In genomic region chr8:119904323-119904911, GRCm38 (mm10) we compare ENCODE assay signal across 18 mouse cellular contexts. TPM values are rescaled to one million over a fixed set of nuclear protein-coding genes. Genes with fewer than 3 reads are reported as not detected.
"Had no signal": no experiment of that assay in that cellular context is flagged by ENCODE, and none has a peak within 500 bp of the region (broad histone marks: within the 10 kb centered on the region; RNA-seq: fewer than 3 reads in every experiment).

No protein-coding gene starts in this region.

- H3K9ac ChIP-seq: kidney, embryonic 15.5 days; limb, embryonic 15.5 days; liver, embryonic 13.5 days; liver, postnatal 0 days; lung, embryonic 15.5 days; midbrain, embryonic 12.5 days; neural tube, embryonic 13.5 days; stomach, embryonic 15.5 days had no signal

- H3K4me1 ChIP-seq: limb, embryonic 15.5 days; lung, embryonic 15.5 days; neural tube, embryonic 13.5 days; stomach, embryonic 15.5 days had no signal

- ATAC-seq: liver, postnatal 0 days; midbrain, embryonic 16.5 days had no signal

- H3K4me2 ChIP-seq: kidney, embryonic 15.5 days; limb, embryonic 15.5 days; liver, embryonic 13.5 days; lung, embryonic 15.5 days; midbrain, embryonic 12.5 days; neural tube, embryonic 13.5 days; stomach, embryonic 15.5 days had no signal

- DNase-seq: kidney, postnatal 25 days; layer of hippocampus, postnatal 36 days; liver, embryonic 13.5 days; liver, postnatal 0 days; lung, postnatal 14 days; spleen, adult 18-20 months; thymus, postnatal 36 days had no signal

- H3K27ac ChIP-seq: kidney, embryonic 15.5 days; limb, embryonic 15.5 days; liver, embryonic 13.5 days; lung, embryonic 15.5 days; macrophage; midbrain, embryonic 12.5 days; neural tube, embryonic 13.5 days; stomach, embryonic 15.5 days had no signal

- H3K4me3 ChIP-seq: kidney, embryonic 15.5 days; limb, embryonic 15.5 days; liver, embryonic 13.5 days; lung, embryonic 15.5 days; megakaryocyte, embryonic 14.5 days; midbrain, embryonic 12.5 days; neural tube, embryonic 13.5 days; stomach, embryonic 15.5 days had no signal

- H3K9me3 ChIP-seq: kidney, embryonic 15.5 days; limb, embryonic 15.5 days; liver, embryonic 13.5 days; lung, embryonic 15.5 days; megakaryocyte, embryonic 14.5 days; midbrain, embryonic 12.5 days; neural tube, embryonic 13.5 days; stomach, embryonic 15.5 days had no signal

- H3K36me3 ChIP-seq: kidney, embryonic 15.5 days; limb, embryonic 15.5 days; liver, embryonic 13.5 days; lung, embryonic 15.5 days; midbrain, embryonic 12.5 days; neural tube, embryonic 13.5 days; stomach, embryonic 15.5 days had no signal

- H3K27me3 ChIP-seq: limb, embryonic 15.5 days; stomach, embryonic 15.5 days had no signal

RNA-seq across cellular contexts. Expression of gene Gm20388, which starts 6.2 kb away (rescaled TPM):
- polyA plus RNA-seq: limb, embryonic 11.5 days; liver, embryonic 13.5 days; liver, postnatal 0 days; midbrain, embryonic 12.5 days; stomach, embryonic 15.5 days; thymus, postnatal 0 days had no signal
